Mouse (Mus musculus) right cerebral cortex, postnatal 36 days (tissue): ENCODE results near the gene Pnkd.
A peak's percentile ranks its signal among the peaks of the same experiment; 100 is the strongest.
"Not testable (repeated sequence)": the region's sequence is repeated elsewhere in the genome, so short reads cannot be mapped to it uniquely, and the experiment has no call there.

ENCODE experiments used
- DNase-seq, 2 experiments: peaks; one replicate each; pipeline ENCODE4 v3.0.0; 2022; ENCODE audit warnings: low spot score in 2 of 2, mixed read lengths in 1 of 2

The Pnkd gene

GRCm38 (mm10) chr1:74278538-74278937, 6.2 kb upstream of the Pnkd start, which contains the start of gene Gpbar1:
Gene Gpbar1 (plus strand): TSS chr1:74278550.
- no peak for DNase-seq

GRCm38 (mm10) chr1:74278988-74279387, 5.7 kb upstream of the Pnkd start:
- DNase-seq: no peak

- DNase-seq: no peak
Observed at GRCm38 (mm10) chr1:74280591-74281325, 4.0 kb upstream of the Pnkd start.

GRCm38 (mm10) chr1:74281372-74281771, 3.4 kb upstream of the Pnkd start:
- DNase-seq: no peak

GRCm38 (mm10) chr1:74281886-74282285, 2.8 kb upstream of the Pnkd start:
- no peak for DNase-seq

GRCm38 (mm10) chr1:74282896-74283625, 1.7 kb upstream of the Pnkd start:
- DNase-seq: no peak

- DNase-seq: peak in 1 of 2 experiments; percentile 32
Observed at GRCm38 (mm10) chr1:74283686-74284463, 855 bp upstream of the Pnkd start.

- no peak for DNase-seq
Observed at GRCm38 (mm10) chr1:74285212-74286010, 681 bp downstream of the Pnkd start.

GRCm38 (mm10) chr1:74286869-74287607, 2.3 kb downstream of the Pnkd start:
- not testable (repeated sequence) for DNase-seq

GRCm38 (mm10) chr1:74288327-74288726, 3.6 kb downstream of the Pnkd start:
- DNase-seq: no peak

- no peak for DNase-seq
Observed at GRCm38 (mm10) chr1:74289248-74289647, 4.5 kb downstream of the Pnkd start.

GRCm38 (mm10) chr1:74289740-74290139, 5.0 kb downstream of the Pnkd start:
- no peak for DNase-seq

GRCm38 (mm10) chr1:74290141-74290540, 5.4 kb downstream of the Pnkd start:
- DNase-seq: no peak

- DNase-seq: no peak
Observed at GRCm38 (mm10) chr1:74292331-74293020, 7.7 kb downstream of the Pnkd start.

GRCm38 (mm10) chr1:74293306-74293960, 8.7 kb downstream of the Pnkd start:
- DNase-seq: no peak

- no peak for DNase-seq
Observed at GRCm38 (mm10) chr1:74294090-74294643, 9.4 kb downstream of the Pnkd start.

- DNase-seq: no peak
Observed at GRCm38 (mm10) chr1:74294733-74295455, 10.2 kb downstream of the Pnkd start.

- DNase-seq: peak; percentile 84 to 86
Observed at GRCm38 (mm10) chr1:74295456-74296171, 10.9 kb downstream of the Pnkd start.
